Mouse (Mus musculus) liver, embryonic 15.5 days (tissue): ENCODE data around the gene Gbp3. TPM values are rescaled to one million over a fixed set of nuclear protein-coding genes. Genes with fewer than 3 reads are reported as not detected.

Experiments
- ATAC-seq: fragments of 200-750 bp; cut with Nextera tagmentation; 2 replicates; pipeline ENCODE4 v1.8.0; 2017; ENCODE audit warnings: moderate number of reproducible peaks, mild to moderate bottlenecking, moderate library complexity; ENCODE audit not compliant: insufficient read depth
- H3K27ac ChIP-seq: fragments of 300-500 bp; sonication (generic); replicated peaks from 2 replicates; pipeline ENCODE4 v1.5.1; 2015; ENCODE audit warnings: mild to moderate bottlenecking, inconsistent platforms
- H3K27me3 ChIP-seq: fragments of 300-500 bp; sonication (generic); 2 replicates; pipeline ENCODE4 v1.6.1; 2015; ENCODE audit warnings: mild to moderate bottlenecking, inconsistent platforms
- H3K36me3 ChIP-seq: fragments of 300-500 bp; sonication (generic); replicated peaks from 2 replicates; pipeline ENCODE4 v1.6.1; 2015; ENCODE audit warnings: moderate library complexity, mild to moderate bottlenecking, inconsistent platforms
- H3K4me1 ChIP-seq: fragments of 300-500 bp; sonication (generic); replicated peaks from 2 replicates; pipeline ENCODE4 v1.6.1; 2015; ENCODE audit warnings: inconsistent platforms
- H3K4me2 ChIP-seq: fragments of 300-500 bp; sonication (generic); 2 replicates; pipeline ENCODE4 v1.6.1; 2015; ENCODE audit warnings: moderate library complexity, mild to moderate bottlenecking, inconsistent platforms
- H3K4me3 ChIP-seq: fragments of 300-500 bp; sonication (generic); replicated peaks from 2 replicates; pipeline ENCODE4 v1.5.1; 2015; ENCODE audit warnings: mild to moderate bottlenecking, inconsistent platforms
- H3K9ac ChIP-seq: fragments of 300-500 bp; sonication (generic); 2 replicates; pipeline ENCODE4 v1.6.1; 2015; ENCODE audit warnings: moderate library complexity, mild to moderate bottlenecking, inconsistent platforms
- H3K9me3 ChIP-seq: fragments of 300-500 bp; sonication (generic); replicated peaks from 2 replicates; pipeline ENCODE4 v1.6.1; 2016; ENCODE audit warnings: inconsistent platforms
- WGBS: fragments of 180-500 bp; shearing (Covaris S2); methylation state at CpG from one replicate; pipeline ENCODE4 v1.1.7; 2015; ENCODE audit warnings: mixed read lengths; ENCODE audit not compliant: insufficient replicate concordance; 5-methylcytosine and 5-hydroxymethylcytosine counted together
- polyA plus RNA-seq: library from polyadenylated mRNA; unstranded; fragments of >200 nt; fragmentation: Nextera tagmentation; extraction: Ambion mirVana; gene quantifications from 2 replicates; pipeline ENCODE4 v1.2.1, GENCODE M21; 2015

Gbp3 gene
- polyA plus RNA-seq, 1 experiment from 2014 or later = 1.6 TPM

DNA sequence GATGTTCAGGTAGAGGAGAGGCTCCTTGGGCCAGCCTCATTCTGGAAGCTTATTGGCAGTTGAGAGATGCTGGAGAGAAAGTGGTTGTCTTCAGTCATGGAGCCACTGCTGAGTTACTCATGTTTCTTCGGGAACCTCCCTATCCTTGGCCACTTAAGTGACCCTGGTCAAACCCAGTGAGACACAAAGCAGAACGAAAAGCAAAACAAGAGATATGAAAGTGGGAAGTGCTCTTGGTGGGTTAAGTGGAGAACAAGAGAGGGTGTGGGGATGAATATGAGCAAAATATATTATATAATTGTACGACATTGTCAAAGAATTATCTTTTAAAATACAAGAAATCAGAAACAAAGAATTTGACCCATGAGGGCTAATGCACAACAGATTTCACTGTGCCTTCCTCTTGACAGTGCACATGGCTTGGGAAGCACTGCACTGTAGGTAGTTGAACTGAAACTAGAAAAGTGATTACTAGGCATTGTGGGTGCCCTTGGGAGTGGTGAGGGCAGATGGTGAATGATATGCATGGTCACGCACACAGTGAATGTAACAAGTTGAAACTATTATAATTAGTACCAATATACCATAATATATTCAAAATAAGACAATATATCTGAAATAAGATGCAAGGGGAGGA lies 30.7 kb downstream of the Gbp3 start:
- no peaks in the 10 kb centered on the region for H3K9me3 ChIP-seq
- no peak overlapping the region for H3K4me2 ChIP-seq
- H3K27me3 ChIP-seq = no peaks in the 10 kb centered on the region
- H3K4me1 ChIP-seq = no peaks in the 10 kb centered on the region
- H3K27ac ChIP-seq = no peak overlapping the region
- H3K36me3 ChIP-seq = no peaks in the 10 kb centered on the region
- H3K4me3 ChIP-seq = no peak overlapping the region
- 51% methylated on average over 4 of the region's 4 CpGs for WGBS
- H3K9ac ChIP-seq = no peak overlapping the region
- no peak for ATAC-seq

- no peaks in the 10 kb centered on the region for H3K27me3 ChIP-seq
- 73% methylated on average over 1 of the region's 1 CpGs for WGBS
- no peak within 1 kb of the TSS for H3K27ac ChIP-seq
These were observed 34.7 kb downstream of the Gbp3 start, which contains the start of gene Gbp2b for GRCm38 (mm10) chr3:142594547-142594946. Gene Gbp2b (plus strand): TSS chr3:142594847.

GRCm38 (mm10) chr3:142597923-142598322 lies 38.1 kb downstream of the Gbp3 start:
- no peak overlapping the region for H3K4me3 ChIP-seq
- no peak overlapping the region for H3K27ac ChIP-seq
- ATAC-seq = no peak
- no peaks in the 10 kb centered on the region for H3K9me3 ChIP-seq
- H3K9ac ChIP-seq = no peak overlapping the region
- WGBS = 43% methylated on average over 3 of the region's 3 CpGs
- H3K4me1 ChIP-seq = no peaks in the 10 kb centered on the region
- no peak overlapping the region for H3K4me2 ChIP-seq
- no peaks in the 10 kb centered on the region for H3K27me3 ChIP-seq
- no peaks in the 10 kb centered on the region for H3K36me3 ChIP-seq

More at GRCm38 (mm10) chr3:142594547-142594946, 34.7 kb downstream of the Gbp3 start, which contains the start of gene Gbp2b:
- ATAC-seq = no peak
- H3K9me3 ChIP-seq = no peaks in the 10 kb centered on the region
- H3K36me3 ChIP-seq = no peaks in the 10 kb centered on the region
- H3K9ac ChIP-seq = no peak within 1 kb of the TSS
- no peaks in the 10 kb centered on the region for H3K4me1 ChIP-seq
- no peak within 1 kb of the TSS for H3K4me3 ChIP-seq
- H3K4me2 ChIP-seq = no peak within 1 kb of the TSS

DNA sequence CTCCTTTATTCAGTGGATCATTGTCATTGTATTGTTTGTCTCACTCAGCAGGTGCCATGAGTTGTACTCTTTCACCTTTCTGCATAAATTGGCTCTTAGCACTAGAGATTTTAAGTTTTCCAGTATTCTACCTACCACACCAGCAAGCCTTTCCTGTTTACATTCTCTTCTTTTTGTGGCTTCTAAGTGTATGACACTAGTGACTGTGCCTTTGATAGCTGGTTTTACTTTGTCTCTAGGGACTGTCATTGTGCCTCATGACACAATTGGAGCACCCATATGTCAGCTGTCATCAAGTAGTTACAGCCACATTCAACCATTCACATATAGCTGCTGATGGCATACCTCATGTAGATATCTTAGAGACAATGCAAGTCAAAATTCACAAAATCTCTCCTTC lies 41.8 kb downstream of the Gbp3 start:
- no peaks in the 10 kb centered on the region for H3K9me3 ChIP-seq
- no peak overlapping the region for H3K4me2 ChIP-seq
- ATAC-seq = no peak
- H3K36me3 ChIP-seq = no peaks in the 10 kb centered on the region
- no peak overlapping the region for H3K4me3 ChIP-seq
- no peaks in the 10 kb centered on the region for H3K27me3 ChIP-seq
- H3K27ac ChIP-seq = no peak overlapping the region
- no peaks in the 10 kb centered on the region for H3K4me1 ChIP-seq
- no peak overlapping the region for H3K9ac ChIP-seq

DNA sequence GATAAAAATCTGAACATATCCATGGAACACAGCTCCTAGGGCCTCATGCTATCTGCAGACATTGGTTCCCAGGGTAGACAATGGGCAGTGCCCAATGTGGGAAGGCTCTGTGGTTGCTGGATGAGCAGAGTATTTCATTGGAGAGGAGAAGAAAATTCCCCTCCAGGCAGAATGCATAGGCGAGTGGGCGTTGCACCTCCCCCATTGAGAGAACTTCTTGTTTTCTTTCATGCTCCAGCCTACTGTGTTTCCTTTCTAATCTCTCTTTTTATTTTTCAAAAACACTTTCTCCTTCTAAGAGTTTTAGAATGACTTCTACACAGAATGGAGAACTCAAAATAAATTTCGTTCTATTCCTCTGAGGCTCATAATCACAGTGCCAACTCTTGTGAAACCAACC lies 58.8 kb downstream of the Gbp3 start:
- Histone ChIP-seq H3K4me1 (no peaks in the 10 kb centered on the region), H3K4me2 (no peak overlapping the region), H3K9me3 (no peaks in the 10 kb centered on the region), H3K36me3 (no peaks in the 10 kb centered on the region), H3K27ac (no peak overlapping the region), H3K27me3 (no peaks in the 10 kb centered on the region), H3K9ac (no peak overlapping the region), H3K4me3 (no peak overlapping the region)
- no peak for ATAC-seq
- WGBS = 75% methylated on average over 3 of the region's 3 CpGs

- ATAC-seq = no peak
- no peaks in the 10 kb centered on the region for H3K27me3 ChIP-seq
- no peak overlapping the region for H3K9ac ChIP-seq
- 37% methylated on average over 1 of the region's 1 CpGs for WGBS
- H3K36me3 ChIP-seq = no peaks in the 10 kb centered on the region
- no peak overlapping the region for H3K4me2 ChIP-seq
- H3K4me3 ChIP-seq = no peak overlapping the region
- no peaks in the 10 kb centered on the region for H3K9me3 ChIP-seq
- no peaks in the 10 kb centered on the region for H3K4me1 ChIP-seq
- no peak overlapping the region for H3K27ac ChIP-seq
These were observed 59.8 kb downstream of the Gbp3 start for GRCm38 (mm10) chr3:142619606-142620005.

DNA sequence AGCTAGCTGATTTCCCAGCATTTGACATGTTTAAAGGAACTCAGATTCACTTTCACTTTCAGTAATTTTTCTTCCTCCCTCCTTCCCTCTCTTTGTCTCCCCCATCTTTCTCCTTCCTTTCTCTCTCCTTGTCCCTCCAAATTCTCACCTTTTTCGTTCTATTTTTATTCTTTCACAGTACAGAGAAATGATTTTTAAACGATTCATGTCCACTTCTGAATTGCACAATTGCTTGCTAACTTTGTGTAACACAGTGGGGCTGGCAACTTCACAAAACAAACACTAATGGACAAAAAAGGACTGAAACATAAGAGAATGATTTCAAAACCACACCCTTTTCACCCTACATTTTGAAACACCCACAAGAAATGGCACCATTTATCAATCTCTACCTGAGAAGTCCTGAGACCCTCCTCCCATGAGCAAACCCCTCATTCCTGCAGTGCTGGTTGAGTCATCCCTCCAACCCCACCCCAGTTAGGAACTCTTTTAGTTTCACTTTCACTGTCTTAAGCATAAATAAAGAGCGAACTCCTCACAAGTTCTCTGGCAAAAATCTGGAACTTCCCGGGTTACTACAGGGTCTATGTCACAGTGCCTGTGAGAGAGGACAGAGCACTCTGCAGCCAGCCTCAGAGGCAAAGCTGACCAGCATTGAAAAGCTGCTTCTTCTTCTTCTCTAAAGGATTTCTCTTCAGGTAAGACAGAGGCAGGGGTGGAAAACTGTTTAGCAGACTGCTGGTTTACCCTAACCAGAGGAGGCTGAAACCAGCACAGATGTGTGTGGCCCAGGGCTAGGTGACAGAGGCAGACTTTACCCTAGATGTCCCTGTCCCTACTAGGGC lies 60.5 kb downstream of the Gbp3 start, which contains the start of gene Gbp2:
Gene Gbp2, plus strand, starts transcription at position 492 of the 845 bp plus-strand sequence.
- H3K27me3 ChIP-seq = no peaks in the 10 kb centered on the region
- no peaks in the 10 kb centered on the region for H3K4me1 ChIP-seq
- H3K4me3 ChIP-seq = peak within 1 kb of the TSS; percentile 43
- no peaks in the 10 kb centered on the region for H3K36me3 ChIP-seq
- H3K9ac ChIP-seq = no peak within 1 kb of the TSS
- H3K9me3 ChIP-seq = no peaks in the 10 kb centered on the region
- WGBS = 18% methylated on average over 4 of the region's 4 CpGs
- peak within 1 kb of the TSS; percentile 57 for H3K4me2 ChIP-seq
- peak within 1 kb of the TSS; percentile 45; the same call in 1 of the 2 replicates for H3K27ac ChIP-seq
- ATAC-seq = peak; percentile 12; the same call in 1 of the 2 replicates

GRCm38 (mm10) chr3:142620956-142621562 lies 61.2 kb downstream of the Gbp3 start:
- no peak overlapping the region for H3K9ac ChIP-seq

More at GRCm38 (mm10) chr3:142620956-142621562, 61.2 kb downstream of the Gbp3 start:
- no peaks in the 10 kb centered on the region for H3K9me3 ChIP-seq
- ATAC-seq = no peak
- no peaks in the 10 kb centered on the region for H3K27me3 ChIP-seq
- H3K36me3 ChIP-seq = no peaks in the 10 kb centered on the region
- no peaks in the 10 kb centered on the region for H3K4me1 ChIP-seq
- H3K4me2 ChIP-seq = peak overlapping the region; percentile 57
- 46% methylated on average over 3 of the region's 3 CpGs for WGBS
- H3K4me3 ChIP-seq = peak overlapping the region; percentile 43
- H3K27ac ChIP-seq = 0 out of 2 replicates have a peak overlapping the region, but pooled peaks have one; percentile 45

Other genes with a start within 250 kb of the Gbp3 start
- gene Pdlim5, start 164.3 kb upstream of the Gbp3 start, polyA plus RNA-seq = 11.9 and 12.3 TPM in 2 replicates
- gene Gbp5, start 66.0 kb upstream of the Gbp3 start, polyA plus RNA-seq = 0.07 and 0.13 TPM in 2 replicates
- 3.4 and 3.7 TPM in 2 replicates for gene Gbp7, start 29.7 kb upstream of the Gbp3 start, polyA plus RNA-seq
- 0.02 TPM in 1 of 2 replicates, not detected in the other for gene Gbp2b, start 34.8 kb downstream of the Gbp3 start, polyA plus RNA-seq
- 2.3 and 2.7 TPM in 2 replicates for gene Gbp2, start 60.6 kb downstream of the Gbp3 start, polyA plus RNA-seq
- gene Kyat3, start 141.0 kb downstream of the Gbp3 start, polyA plus RNA-seq = 12.7 and 13.7 TPM in 2 replicates
- 42.6 and 46.4 TPM in 2 replicates for gene Gtf2b, start 205.0 kb downstream of the Gbp3 start, polyA plus RNA-seq